Mouse (Mus musculus) frontal cortex, adult (tissue): ENCODE measurements around the gene Emsy.
A peak's percentile ranks its signal among the peaks of the same experiment; 100 is the strongest.

Experiments used
- ATAC-seq: cut with Nextera tagmentation; 2 replicates; pipeline ENCODE4 v1.9.2; 2017; ENCODE audit warnings: mild to moderate bottlenecking, moderate library complexity, mixed read lengths; ENCODE audit not compliant: low TSS enrichment

Gene Emsy

GRCm38 (mm10) chr7:98577461-98577860 lies 79.1 kb downstream of the Emsy start:
- ATAC-seq: no peak

GRCm38 (mm10) chr7:98575651-98576239 lies 80.8 kb downstream of the Emsy start:
- no peak for ATAC-seq

GRCm38 (mm10) chr7:98574771-98575191 lies 81.8 kb downstream of the Emsy start:
- ATAC-seq: no peak

GRCm38 (mm10) chr7:98574271-98574670 lies 82.3 kb downstream of the Emsy start:
- ATAC-seq: no peak

GRCm38 (mm10) chr7:98573231-98573781 lies 83.3 kb downstream of the Emsy start:
- peak; percentile 85 for ATAC-seq

GRCm38 (mm10) chr7:98572223-98572868 lies 84.2 kb downstream of the Emsy start:
- no peak for ATAC-seq

- ATAC-seq: no peak
Measured at GRCm38 (mm10) chr7:98570824-98571505, 85.6 kb downstream of the Emsy start.

GRCm38 (mm10) chr7:98567056-98567455 lies 89.5 kb downstream of the Emsy start:
- no peak for ATAC-seq

GRCm38 (mm10) chr7:98564607-98565364 lies 91.8 kb downstream of the Emsy start:
- no peak for ATAC-seq

GRCm38 (mm10) chr7:98563991-98564390 lies 92.6 kb downstream of the Emsy start:
- no peak for ATAC-seq

GRCm38 (mm10) chr7:98562966-98563365 lies 93.6 kb downstream of the Emsy start:
- ATAC-seq: no peak

- ATAC-seq: no peak
Measured at GRCm38 (mm10) chr7:98562186-98562585, 94.4 kb downstream of the Emsy start.

GRCm38 (mm10) chr7:98561556-98562164 lies 94.9 kb downstream of the Emsy start:
- ATAC-seq: no peak

GRCm38 (mm10) chr7:98558128-98558921 lies 98.3 kb downstream of the Emsy start:
- no peak for ATAC-seq

- no peak for ATAC-seq
Measured at GRCm38 (mm10) chr7:98556767-98557394, 99.7 kb downstream of the Emsy start.

- no peak for ATAC-seq
Measured at GRCm38 (mm10) chr7:98551041-98551440, 105.5 kb downstream of the Emsy start.

- ATAC-seq: no peak
Measured at GRCm38 (mm10) chr7:98550596-98550995, 106.0 kb downstream of the Emsy start.

- no peak for ATAC-seq
Measured at GRCm38 (mm10) chr7:98548839-98549238, 107.7 kb downstream of the Emsy start.

- no peak for ATAC-seq
Measured at GRCm38 (mm10) chr7:98544556-98544955, 112.0 kb downstream of the Emsy start.

- no peak for ATAC-seq
Measured at GRCm38 (mm10) chr7:98543853-98544370, 112.7 kb downstream of the Emsy start.
